Mouse (Mus musculus) skeletal muscle tissue, postnatal 0 days (tissue): ENCODE results near the gene Vmn1r88. TPM values are rescaled to one million over a fixed set of nuclear protein-coding genes. Genes with fewer than 3 reads are reported as not detected.

Experiments
- polyA plus RNA-seq: library from polyadenylated mRNA; unstranded; fragments of >200 nt; fragmentation: Nextera tagmentation; extraction: Ambion mirVana; gene quantifications from 2 replicates; pipeline ENCODE4 v1.2.1, GENCODE M21; 2015

Vmn1r88 gene
- polyA plus RNA-seq, result not detected in 2 replicates

GRCm38 (mm10) chr7:13159268-13159667, at the start of gene Vmn1r88:
Vmn1r88 (plus strand) TSS chr7:13159568.

DNA sequence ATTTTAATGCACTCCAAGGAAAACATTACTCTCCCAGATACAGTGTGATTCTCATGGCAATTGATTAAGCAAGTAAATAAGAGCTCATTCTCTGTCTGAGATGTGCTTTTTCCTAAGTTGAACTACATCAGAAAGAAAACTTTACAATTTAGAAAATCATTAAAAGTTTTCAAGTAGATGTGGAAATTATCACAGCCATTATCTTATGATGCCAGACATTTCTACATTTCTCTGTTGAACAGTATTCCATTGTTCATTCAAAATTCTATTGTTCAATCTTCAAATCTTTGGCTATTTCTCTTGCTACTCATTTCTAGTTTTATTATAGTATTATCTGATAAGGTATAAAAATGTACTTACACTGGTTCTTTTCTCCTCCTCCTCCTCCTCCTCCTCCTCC, 39.6 kb upstream of the Vmn1r88 start, which contains the start of gene Vmn1r86:
Gene Vmn1r86, minus strand, starts transcription at position 101 of the 400 bp plus-strand sequence.

DNA sequence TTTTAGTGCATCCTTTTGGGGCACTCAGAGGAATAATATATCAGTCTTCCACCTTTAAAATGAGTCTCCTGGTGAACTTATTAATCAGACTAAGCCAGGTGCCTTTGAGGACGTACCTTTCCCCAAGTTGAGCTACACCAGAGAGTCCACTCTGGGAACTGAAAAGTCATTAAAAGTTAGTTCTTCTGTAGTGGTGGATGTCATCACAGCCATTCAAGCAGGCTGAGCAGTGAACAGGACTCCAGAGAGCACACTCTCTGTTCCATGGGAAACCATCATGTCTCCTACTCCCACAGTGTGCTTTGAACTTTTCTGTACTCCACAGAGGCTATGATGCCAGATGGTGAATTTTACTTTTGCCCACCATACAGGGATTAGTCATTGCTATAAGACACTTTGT, 19.3 kb upstream of the Vmn1r88 start, which contains the start of gene Vmn1r87:
Gene Vmn1r87, minus strand, starts transcription at position 101 of the 400 bp plus-strand sequence.

DNA sequence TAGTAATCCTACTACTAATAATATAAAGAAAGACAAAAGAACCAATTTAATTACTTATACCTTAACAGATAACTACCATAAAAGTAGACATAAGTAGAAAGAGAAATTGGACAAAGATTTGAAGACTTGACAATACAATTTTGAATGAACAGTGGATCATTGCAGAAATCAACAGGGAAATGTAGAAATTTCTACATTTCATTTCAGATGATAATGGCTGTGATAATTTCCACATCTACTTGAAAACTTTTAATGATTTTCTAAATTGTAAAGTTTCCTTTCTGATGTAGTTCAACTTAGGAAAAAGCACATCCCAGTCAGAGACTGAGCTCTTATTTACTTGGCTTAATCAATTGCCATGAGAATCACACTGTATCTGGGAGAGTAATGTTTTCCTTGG, 53.4 kb downstream of the Vmn1r88 start, which contains the start of gene Vmn1r89:
Gene Vmn1r89, plus strand, starts transcription at position 301 of the 400 bp plus-strand sequence.

Other genes with a start within 250 kb of the Vmn1r88 start
- gene Rps5, start 237.3 kb upstream of the Vmn1r88 start, polyA plus RNA-seq, result 512 and 672 TPM in 2 replicates
- gene Rnf225, start 232.2 kb upstream of the Vmn1r88 start, polyA plus RNA-seq, result 0.15 and 1.4 TPM in 2 replicates
- gene Zfp324, start 193.7 kb upstream of the Vmn1r88 start, polyA plus RNA-seq, result 3.5 and 3.7 TPM in 2 replicates
- gene Zfp446, start 181.7 kb upstream of the Vmn1r88 start, polyA plus RNA-seq, result 2.3 and 2.8 TPM in 2 replicates
- gene Slc27a5, start 161.4 kb upstream of the Vmn1r88 start, polyA plus RNA-seq, result 0.28 TPM in 1 of 2 replicates, not detected in the other
- gene Trim28, start 160.5 kb upstream of the Vmn1r88 start, polyA plus RNA-seq, result 76.9 and 85.0 TPM in 2 replicates
- gene Zbtb45, start 149.5 kb upstream of the Vmn1r88 start, polyA plus RNA-seq, result 8.3 and 8.9 TPM in 2 replicates
- gene Chmp2a, start 124.8 kb upstream of the Vmn1r88 start, polyA plus RNA-seq, result 150 and 176 TPM in 2 replicates
- gene Ube2m, start 121.3 kb upstream of the Vmn1r88 start, polyA plus RNA-seq, result 117 and 128 TPM in 2 replicates
- 0.94 and 0.99 TPM in 2 replicates for gene Mzf1, start 104.8 kb upstream of the Vmn1r88 start, polyA plus RNA-seq
- gene Vmn1r85, start 64.4 kb upstream of the Vmn1r88 start, polyA plus RNA-seq, result not detected in 2 replicates
- gene Vmn1r86, start 39.7 kb upstream of the Vmn1r88 start, polyA plus RNA-seq, result not detected in 2 replicates
- gene Vmn1r87, start 19.4 kb upstream of the Vmn1r88 start, polyA plus RNA-seq, result not detected in 2 replicates
- not detected in 2 replicates for gene Vmn1r89, start 53.5 kb downstream of the Vmn1r88 start, polyA plus RNA-seq
- gene Lig1, start 117.7 kb downstream of the Vmn1r88 start, polyA plus RNA-seq, result 16.4 and 21.9 TPM in 2 replicates
- gene Zswim9, start 119.2 kb downstream of the Vmn1r88 start, polyA plus RNA-seq, result 4.2 and 4.8 TPM in 2 replicates
- gene Pla2g4c, start 165.1 kb downstream of the Vmn1r88 start, polyA plus RNA-seq, result 0.13 and 0.31 TPM in 2 replicates
- not detected in 2 replicates for gene Cabp5, start 238.6 kb downstream of the Vmn1r88 start, polyA plus RNA-seq